Mouse (Mus musculus): Measurements from ENCODE around the gene Map2. TPM values are rescaled to one million over a fixed set of nuclear protein-coding genes. Genes with fewer than 3 reads are reported as not detected.

Map2 gene
- total and polyA plus RNA-seq, 3 experiments: 0.66 TPM; not detected in 2

DNA sequence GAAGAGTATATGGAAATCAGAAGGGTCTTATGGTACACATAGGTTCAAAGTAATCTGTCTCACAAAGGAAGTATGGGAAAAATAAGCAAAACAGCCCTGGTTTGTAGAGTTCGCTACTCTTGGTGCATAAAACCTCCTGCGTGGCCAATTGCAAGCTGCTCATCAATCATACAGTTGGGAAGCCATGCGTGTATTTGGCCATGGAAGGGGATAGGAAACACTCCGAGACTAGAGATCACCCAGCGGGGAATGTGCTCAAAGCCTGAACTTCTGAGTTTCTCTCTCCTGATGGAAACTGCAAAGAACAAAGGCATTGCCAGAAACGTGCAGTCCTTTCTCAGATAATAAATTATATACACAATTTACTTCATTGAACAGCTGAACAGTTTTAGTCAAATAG lies 124.3 kb downstream of the Map2 start:
- no peaks in the 10 kb centered on the region for H3K36me3 ChIP-seq (replicated peaks)
- TF ChIP-seq GATA1 (IDR thresholded peaks at IDR 0.05; ENCODE audit: borderline replicate concordance, low read length): no peak
- no peak for TF ChIP-seq POLR2AphosphoS5 (IDR thresholded peaks at IDR 0.05; ENCODE audit: insufficient replicate concordance, low read depth, low read length)
- no peak for TF ChIP-seq GATA2 (IDR thresholded peaks at IDR 0.05; ENCODE audit: borderline replicate concordance, low read depth, low read length)
- TF ChIP-seq CTCF (IDR thresholded peaks at IDR 0.05; ENCODE audit: low read depth, low read length): no peak
- no peak for TF ChIP-seq TAL1 (conservative IDR thresholded peaks at IDR 0.05; ENCODE audit: low read depth, low read length)
- H3K4me1 ChIP-seq (ENCODE audit: insufficient read depth, low read depth, low read length): no peaks in the 10 kb centered on the region
- H3K27me3 ChIP-seq (ENCODE audit: insufficient read depth, low read length): no peaks in the 10 kb centered on the region
- ATAC-seq (ENCODE audit: extremely low read depth, insufficient number of reproducible peaks, low FRiP score, poor library complexity, severe bottlenecking) (no peak), DNase-seq (ENCODE audit: low spot score) (no peak)
- no peaks in the 10 kb centered on the region for H3K9me3 ChIP-seq (replicated peaks)
- no peak overlapping the region for H3K4me3 ChIP-seq (ENCODE audit: low read depth, low read length)

GRCm38 (mm10) chr1:66320378-66321135 lies 145.5 kb downstream of the Map2 start:
- Histone ChIP-seq H3K9me3 (replicated peaks) (no peaks in the 10 kb centered on the region), H3K27me3 (ENCODE audit: insufficient read depth, low read length) (no peaks in the 10 kb centered on the region), H3K36me3 (replicated peaks) (no peaks in the 10 kb centered on the region), H3K4me3 (ENCODE audit: low read depth, low read length) (no peak overlapping the region), H3K4me1 (ENCODE audit: insufficient read depth, low read depth, low read length) (no peaks in the 10 kb centered on the region)
- TF ChIP-seq GATA1 (IDR thresholded peaks at IDR 0.05; ENCODE audit: borderline replicate concordance, low read length): no peak
- TF ChIP-seq POLR2AphosphoS5 (IDR thresholded peaks at IDR 0.05; ENCODE audit: insufficient replicate concordance, low read depth, low read length): no peak
- no peak for TF ChIP-seq GATA2 (IDR thresholded peaks at IDR 0.05; ENCODE audit: borderline replicate concordance, low read depth, low read length)
- TF ChIP-seq CTCF (IDR thresholded peaks at IDR 0.05; ENCODE audit: low read depth, low read length): no peak
- TF ChIP-seq TAL1 (conservative IDR thresholded peaks at IDR 0.05; ENCODE audit: low read depth, low read length): no peak
- ATAC-seq (ENCODE audit: extremely low read depth, insufficient number of reproducible peaks, low FRiP score, poor library complexity, severe bottlenecking) (no peak), DNase-seq (ENCODE audit: low spot score) (no peak)

- H3K4me3 ChIP-seq (ENCODE audit: low read depth, low read length): no peak overlapping the region
- H3K9me3 ChIP-seq (replicated peaks): no peaks in the 10 kb centered on the region
- H3K4me1 ChIP-seq (ENCODE audit: insufficient read depth, low read depth, low read length): no peaks in the 10 kb centered on the region
- DNase-seq (ENCODE audit: low spot score) (no peak), ATAC-seq (ENCODE audit: extremely low read depth, insufficient number of reproducible peaks, low FRiP score, poor library complexity, severe bottlenecking) (no peak)
- no peak for TF ChIP-seq CTCF (IDR thresholded peaks at IDR 0.05; ENCODE audit: low read depth, low read length)
- TF ChIP-seq TAL1 (conservative IDR thresholded peaks at IDR 0.05; ENCODE audit: low read depth, low read length): no peak
- TF ChIP-seq GATA1 (IDR thresholded peaks at IDR 0.05; ENCODE audit: borderline replicate concordance, low read length): no peak
- TF ChIP-seq POLR2AphosphoS5 (IDR thresholded peaks at IDR 0.05; ENCODE audit: insufficient replicate concordance, low read depth, low read length): no peak
- no peak for TF ChIP-seq GATA2 (IDR thresholded peaks at IDR 0.05; ENCODE audit: borderline replicate concordance, low read depth, low read length)
- H3K36me3 ChIP-seq (replicated peaks): no peaks in the 10 kb centered on the region
- H3K27me3 ChIP-seq (ENCODE audit: insufficient read depth, low read length): no peaks in the 10 kb centered on the region
These were observed 146.0 kb downstream of the Map2 start for GRCm38 (mm10) chr1:66321136-66321502.

DNA sequence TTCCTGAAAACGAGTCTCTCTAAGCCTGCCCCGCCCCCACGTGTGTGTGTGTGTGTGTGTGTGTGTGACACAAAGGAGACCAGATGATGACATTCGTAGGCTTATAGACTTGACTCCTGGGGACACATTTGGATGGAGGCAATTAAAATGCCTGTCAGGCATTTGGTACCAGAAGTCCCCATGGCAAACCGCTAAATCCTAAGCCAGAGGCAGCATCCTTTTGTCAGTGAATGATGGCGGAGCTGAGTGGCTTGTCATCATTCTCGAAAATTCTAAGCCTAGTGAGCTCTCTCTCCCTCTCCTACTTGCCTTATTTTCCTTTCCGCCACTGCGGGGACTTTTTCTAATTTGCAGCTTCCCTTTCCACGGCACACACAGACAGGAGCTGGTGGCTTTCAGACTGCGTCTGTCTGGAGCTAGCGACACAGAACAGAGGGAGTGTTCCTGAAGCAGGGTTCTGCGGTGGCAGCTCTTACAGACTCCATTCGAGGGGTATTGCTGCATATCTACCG lies 146.6 kb downstream of the Map2 start:
- Histone ChIP-seq H3K36me3 (replicated peaks) (no peaks in the 10 kb centered on the region), H3K9me3 (replicated peaks) (no peaks in the 10 kb centered on the region), H3K4me1 (ENCODE audit: insufficient read depth, low read depth, low read length) (no peaks in the 10 kb centered on the region), H3K27me3 (ENCODE audit: insufficient read depth, low read length) (no peaks in the 10 kb centered on the region), H3K4me3 (ENCODE audit: low read depth, low read length) (no peak overlapping the region)
- no peak for TF ChIP-seq TAL1 (conservative IDR thresholded peaks at IDR 0.05; ENCODE audit: low read depth, low read length)
- no peak for TF ChIP-seq POLR2AphosphoS5 (IDR thresholded peaks at IDR 0.05; ENCODE audit: insufficient replicate concordance, low read depth, low read length)
- TF ChIP-seq GATA2 (IDR thresholded peaks at IDR 0.05; ENCODE audit: borderline replicate concordance, low read depth, low read length): no peak
- TF ChIP-seq CTCF (IDR thresholded peaks at IDR 0.05; ENCODE audit: low read depth, low read length): no peak
- no peak for TF ChIP-seq GATA1 (IDR thresholded peaks at IDR 0.05; ENCODE audit: borderline replicate concordance, low read length)
- DNase-seq (ENCODE audit: low spot score): no peak
- no peak for ATAC-seq (ENCODE audit: extremely low read depth, insufficient number of reproducible peaks, low FRiP score, poor library complexity, severe bottlenecking)

- no peak for DNase-seq (ENCODE audit: low spot score)
- Histone ChIP-seq H3K4me3 (ENCODE audit: low read depth, low read length) (no peak overlapping the region), H3K36me3 (replicated peaks) (no peaks in the 10 kb centered on the region), H3K27me3 (ENCODE audit: insufficient read depth, low read length) (no peaks in the 10 kb centered on the region), H3K9me3 (replicated peaks) (no peaks in the 10 kb centered on the region), H3K4me1 (ENCODE audit: insufficient read depth, low read depth, low read length) (no peaks in the 10 kb centered on the region)
- TF ChIP-seq CTCF (IDR thresholded peaks at IDR 0.05; ENCODE audit: low read depth, low read length) (no peak), GATA2 (IDR thresholded peaks at IDR 0.05; ENCODE audit: borderline replicate concordance, low read depth, low read length) (no peak), POLR2AphosphoS5 (IDR thresholded peaks at IDR 0.05; ENCODE audit: insufficient replicate concordance, low read depth, low read length) (no peak), TAL1 (conservative IDR thresholded peaks at IDR 0.05; ENCODE audit: low read depth, low read length) (no peak), GATA1 (IDR thresholded peaks at IDR 0.05; ENCODE audit: borderline replicate concordance, low read length) (no peak)
- ATAC-seq (ENCODE audit: extremely low read depth, insufficient number of reproducible peaks, low FRiP score, poor library complexity, severe bottlenecking): no peak
These were observed 148.4 kb downstream of the Map2 start for GRCm38 (mm10) chr1:66323461-66323860.

GRCm38 (mm10) chr1:66324951-66325350 lies 149.9 kb downstream of the Map2 start:
- TF ChIP-seq TAL1 (conservative IDR thresholded peaks at IDR 0.05; ENCODE audit: low read depth, low read length) (no peak), CTCF (IDR thresholded peaks at IDR 0.05; ENCODE audit: low read depth, low read length) (no peak), POLR2AphosphoS5 (IDR thresholded peaks at IDR 0.05; ENCODE audit: insufficient replicate concordance, low read depth, low read length) (no peak), GATA1 (IDR thresholded peaks at IDR 0.05; ENCODE audit: borderline replicate concordance, low read length) (no peak), GATA2 (IDR thresholded peaks at IDR 0.05; ENCODE audit: borderline replicate concordance, low read depth, low read length) (no peak)
- Histone ChIP-seq H3K36me3 (replicated peaks) (no peaks in the 10 kb centered on the region), H3K4me3 (ENCODE audit: low read depth, low read length) (no peak overlapping the region), H3K4me1 (ENCODE audit: insufficient read depth, low read depth, low read length) (no peaks in the 10 kb centered on the region), H3K9me3 (replicated peaks) (no peaks in the 10 kb centered on the region), H3K27me3 (ENCODE audit: insufficient read depth, low read length) (no peaks in the 10 kb centered on the region)
- no peak for ATAC-seq (ENCODE audit: extremely low read depth, insufficient number of reproducible peaks, low FRiP score, poor library complexity, severe bottlenecking)
- no peak for DNase-seq (ENCODE audit: low spot score)

Measured in G1E (cell line).